Mouse (Mus musculus): ENCODE measurements around the gene Eps8l1. TPM values are rescaled to one million over a fixed set of nuclear protein-coding genes. Genes with fewer than 3 reads are reported as not detected.

The Eps8l1 gene
- total RNA-seq, 4 experiments from 2014 or later = 2.0 to 6.7 (median 3.9) TPM

GRCm38 (mm10) chr7:4478796-4479291 lies 18.4 kb downstream of the Eps8l1 start:
- no peak for DNase-seq

- DNase-seq = no peak
These were observed 19.2 kb downstream of the Eps8l1 start for GRCm38 (mm10) chr7:4479674-4480073.

DNA sequence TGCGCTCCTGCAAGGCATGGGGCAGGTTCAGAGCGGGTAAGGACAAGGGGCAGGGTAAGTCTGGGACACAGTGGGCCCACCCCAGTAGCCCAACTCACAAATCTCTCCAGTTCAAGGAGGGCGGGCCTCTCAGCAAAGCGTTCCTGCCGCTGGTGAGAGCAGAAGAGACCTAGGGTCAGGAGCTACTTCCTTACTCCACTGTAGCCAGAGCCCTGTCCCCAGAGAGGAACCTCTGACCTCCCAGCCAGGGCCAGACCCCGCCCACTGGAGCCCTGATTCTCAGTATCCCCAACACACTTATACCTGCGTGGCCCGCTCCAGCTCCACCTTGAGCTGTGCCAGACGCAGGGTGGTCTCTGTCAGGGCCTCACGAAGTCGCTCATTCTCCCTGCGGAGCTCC lies 21.8 kb downstream of the Eps8l1 start:
- DNase-seq = no peak

DNA sequence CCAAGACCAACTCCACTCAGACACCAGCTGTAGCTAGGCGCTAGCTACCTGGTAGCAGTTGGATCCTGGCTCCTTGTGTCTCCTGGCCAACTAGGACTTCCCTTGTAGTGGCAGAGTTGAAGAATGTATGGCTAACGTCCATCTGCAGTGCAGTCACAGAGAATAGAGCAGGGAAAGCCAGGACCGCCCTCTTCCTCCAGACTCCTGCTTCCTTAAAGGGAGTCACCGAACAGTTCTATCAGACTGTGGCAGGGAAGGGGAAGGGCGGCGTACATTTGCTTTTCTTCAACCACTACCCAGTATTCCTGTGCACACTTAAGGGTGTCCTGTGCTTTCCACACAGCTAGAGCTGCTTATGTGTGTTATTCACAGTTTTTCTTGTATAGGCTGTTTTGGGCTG lies 30.8 kb downstream of the Eps8l1 start:
- no peak for DNase-seq

- no peak for DNase-seq
These were observed 32.1 kb downstream of the Eps8l1 start for GRCm38 (mm10) chr7:4492284-4493224.

GRCm38 (mm10) chr7:4493991-4494390 lies 33.5 kb downstream of the Eps8l1 start:
- DNase-seq = no peak

GRCm38 (mm10) chr7:4496468-4496867 lies 36.0 kb downstream of the Eps8l1 start:
- DNase-seq = peak; percentile 52

- DNase-seq = no peak
These were observed 36.9 kb downstream of the Eps8l1 start for GRCm38 (mm10) chr7:4497271-4497903.

GRCm38 (mm10) chr7:4498251-4498650 lies 37.8 kb downstream of the Eps8l1 start:
- peak; percentile 67 for DNase-seq

DNA sequence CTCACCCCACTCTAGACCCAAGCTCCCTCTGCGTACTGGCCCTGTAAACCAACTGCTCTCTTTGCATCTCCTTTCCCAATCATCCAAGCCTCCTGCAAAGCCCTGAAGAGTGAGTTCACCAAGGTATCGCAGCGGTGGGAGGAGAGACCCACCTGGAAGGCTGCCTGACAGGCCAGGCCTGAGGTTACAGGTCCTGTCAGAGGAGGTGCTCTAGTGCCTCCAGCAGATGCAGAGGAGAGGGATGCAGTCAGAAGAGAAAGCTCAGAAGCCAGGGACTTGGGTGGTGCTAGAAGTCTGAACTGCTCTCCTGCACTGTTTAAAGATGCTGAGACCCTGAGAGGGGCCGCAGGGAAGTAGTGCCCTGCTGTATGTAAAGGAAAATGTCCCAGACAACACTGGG lies 38.6 kb downstream of the Eps8l1 start:
- DNase-seq = no peak

- DNase-seq = peak; percentile 59
These were observed 40.5 kb downstream of the Eps8l1 start for GRCm38 (mm10) chr7:4500892-4501471.

DNA sequence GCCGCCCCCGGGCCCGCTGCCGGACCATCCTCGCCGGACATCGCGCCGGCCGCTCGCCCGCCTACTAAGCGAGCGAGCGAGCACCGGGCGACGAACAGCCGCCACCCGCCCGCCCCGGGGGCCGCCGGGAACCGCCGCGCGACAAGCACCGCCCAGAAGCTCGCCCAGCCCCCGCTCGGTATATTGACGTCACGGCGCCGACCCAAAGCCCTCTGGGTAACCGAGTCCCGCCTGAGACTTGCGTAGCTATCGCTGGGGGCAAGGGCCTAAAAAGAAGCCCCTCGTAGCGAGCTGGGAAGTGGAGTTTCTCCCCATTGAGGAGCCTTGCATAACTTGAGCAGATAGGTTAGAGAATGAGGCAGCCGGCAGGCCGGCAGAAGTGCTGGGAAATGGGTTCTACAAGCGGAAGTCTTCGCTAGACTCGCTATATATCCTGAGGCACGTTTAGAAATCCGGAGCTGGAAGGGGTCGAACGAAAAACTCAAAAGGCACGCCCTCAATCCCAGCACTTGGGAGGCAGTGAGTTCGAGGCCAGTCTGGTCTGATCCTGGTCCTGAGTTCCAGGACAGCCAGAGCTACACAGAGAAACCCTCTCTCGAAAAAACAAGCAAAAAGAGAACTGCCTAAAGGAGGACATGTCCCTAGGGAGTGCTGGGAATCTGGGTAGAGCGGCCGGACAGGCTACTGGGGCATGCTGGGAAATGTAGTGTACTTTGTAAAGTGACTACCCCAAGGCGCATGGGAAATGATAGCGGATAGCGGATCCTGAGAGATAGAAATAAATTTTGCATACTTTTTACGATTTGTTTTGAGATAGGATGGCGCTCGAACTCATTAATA lies 41.3 kb downstream of the Eps8l1 start, which contains the start of gene Ppp1r12c:
Ppp1r12c (minus strand) TSS at position 123 of the 840 bp plus-strand sequence.
- peak; percentile 93 for DNase-seq

- peak; percentile 61 for DNase-seq
These were observed 42.1 kb downstream of the Eps8l1 start for GRCm38 (mm10) chr7:4502421-4503090.

DNA sequence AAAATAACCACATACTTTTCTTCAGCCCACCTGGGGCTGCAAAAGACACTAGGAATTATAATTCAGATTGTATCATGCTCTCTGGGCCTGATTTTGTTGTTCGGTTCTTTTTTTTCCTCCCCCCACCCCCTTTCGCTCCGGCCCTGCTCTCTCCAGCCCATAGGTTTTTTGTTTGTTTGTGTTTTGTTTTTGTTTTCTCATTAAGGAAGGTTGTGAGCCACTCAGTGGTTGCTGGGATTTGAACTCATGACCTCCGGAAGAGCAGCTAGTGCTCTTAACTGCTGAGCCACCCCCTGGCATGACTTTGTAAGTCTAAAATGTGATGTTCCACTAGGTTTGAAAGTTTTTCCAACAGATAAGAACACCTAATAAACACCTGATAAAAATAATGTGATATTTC lies 42.6 kb downstream of the Eps8l1 start:
- no peak for DNase-seq

GRCm38 (mm10) chr7:4503858-4504257 lies 43.4 kb downstream of the Eps8l1 start:
- DNase-seq = no peak

DNA sequence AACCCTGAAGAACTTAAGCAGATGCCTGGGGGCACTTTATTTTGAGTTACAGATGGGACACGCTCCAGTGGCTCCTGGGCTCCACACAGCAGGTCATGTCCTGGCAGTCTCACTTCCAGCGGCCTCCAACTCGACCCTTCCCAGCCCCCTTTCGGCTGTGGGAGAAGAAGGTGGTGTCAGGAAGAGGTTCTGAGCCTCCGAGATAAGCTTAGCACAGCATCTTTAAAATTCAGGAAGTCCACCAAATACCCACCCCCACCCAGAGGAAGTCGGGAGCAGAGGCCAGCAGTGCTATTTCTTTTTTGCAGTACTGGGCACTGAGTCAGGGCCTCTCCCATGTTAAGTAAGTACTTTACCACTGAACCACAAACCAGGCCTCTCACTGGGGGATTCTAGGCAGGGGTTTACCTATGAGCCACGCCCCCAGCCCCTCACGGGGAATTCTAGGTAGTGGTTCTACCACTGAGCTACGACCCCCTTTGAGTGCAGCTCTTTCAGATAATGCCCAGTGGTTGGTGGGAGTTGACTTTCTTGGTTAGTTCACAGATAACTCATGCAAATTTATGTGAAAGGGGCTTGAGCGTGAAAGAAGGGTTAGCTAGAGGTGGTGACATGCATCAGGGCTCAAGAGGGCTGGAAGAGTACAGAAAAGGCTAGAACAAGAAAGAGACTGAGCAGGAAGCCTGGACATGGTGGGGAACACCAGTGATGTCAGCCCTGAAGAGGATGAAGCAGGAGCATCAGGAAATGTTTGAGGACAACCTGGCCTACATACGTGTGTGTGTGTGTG lies 44.4 kb downstream of the Eps8l1 start:
- no peak for DNase-seq

GRCm38 (mm10) chr7:4507220-4507619 lies 46.7 kb downstream of the Eps8l1 start:
- DNase-seq = no peak

GRCm38 (mm10) chr7:4508062-4508738 lies 47.7 kb downstream of the Eps8l1 start:
- DNase-seq = no peak

GRCm38 (mm10) chr7:4508739-4509116 lies 48.3 kb downstream of the Eps8l1 start:
- DNase-seq = no peak
